Mouse (Mus musculus) B cell, adult 2 months (primary cell): ENCODE results near the gene Pafah1b3.
A peak's percentile ranks its signal among the peaks of the same experiment; 100 is the strongest.
"Not testable (repeated sequence)": the region's sequence is repeated elsewhere in the genome, so short reads cannot be mapped to it uniquely, and the experiment has no call there.

Experiments
- DNase-seq, 2 experiments: peaks; one replicate each; pipeline ENCODE4 v3.0.0; 2022

Pafah1b3 gene

GRCm38 (mm10) chr7:25297454-25298325, at the start of gene Pafah1b3:
Gene Pafah1b3 (minus strand): TSS chr7:25297986.
- DNase-seq, result peak; percentile 67 to 69

- no peak for DNase-seq
These were observed 43.4 kb upstream of the Pafah1b3 start for GRCm38 (mm10) chr7:25341000-25341784.

GRCm38 (mm10) chr7:25339329-25339728, 41.5 kb upstream of the Pafah1b3 start:
- DNase-seq, result no peak

- DNase-seq, result no peak
These were observed 36.7 kb upstream of the Pafah1b3 start for GRCm38 (mm10) chr7:25334472-25334871.

GRCm38 (mm10) chr7:25333596-25334307, 36.0 kb upstream of the Pafah1b3 start:
- DNase-seq, result peak; percentile 82 to 83

- no peak for DNase-seq
These were observed 28.4 kb upstream of the Pafah1b3 start for GRCm38 (mm10) chr7:25326233-25326632.

- DNase-seq, result not testable (repeated sequence)
These were observed 27.6 kb upstream of the Pafah1b3 start for GRCm38 (mm10) chr7:25325431-25325830.

GRCm38 (mm10) chr7:25323219-25323618, 25.4 kb upstream of the Pafah1b3 start:
- DNase-seq, result no peak

- no peak for DNase-seq
These were observed 24.3 kb upstream of the Pafah1b3 start for GRCm38 (mm10) chr7:25322058-25322484.

- no peak for DNase-seq
These were observed 19.7 kb upstream of the Pafah1b3 start for GRCm38 (mm10) chr7:25317446-25317999.

GRCm38 (mm10) chr7:25316532-25317445, 19.0 kb upstream of the Pafah1b3 start, which contains the start of gene Megf8:
Gene Megf8 (plus strand): TSS chr7:25317164.
- peak; percentile 90 to 92 for DNase-seq

GRCm38 (mm10) chr7:25315306-25316041, 17.7 kb upstream of the Pafah1b3 start:
- DNase-seq, result peak; percentile 31 to 34

- DNase-seq, result no peak
These were observed 17.0 kb upstream of the Pafah1b3 start for GRCm38 (mm10) chr7:25314606-25315305.

- no peak for DNase-seq
These were observed 15.5 kb upstream of the Pafah1b3 start for GRCm38 (mm10) chr7:25313325-25313724.

GRCm38 (mm10) chr7:25311193-25311592, 13.4 kb upstream of the Pafah1b3 start:
- DNase-seq, result no peak

- no peak for DNase-seq
These were observed 11.6 kb upstream of the Pafah1b3 start for GRCm38 (mm10) chr7:25309425-25309824.

GRCm38 (mm10) chr7:25308702-25309318, 11.0 kb upstream of the Pafah1b3 start:
- no peak for DNase-seq

GRCm38 (mm10) chr7:25306614-25306996, 8.8 kb upstream of the Pafah1b3 start:
- no peak for DNase-seq

GRCm38 (mm10) chr7:25305956-25306613, 8.3 kb upstream of the Pafah1b3 start, which contains the start of gene Tmem145:
Gene Tmem145 (plus strand): TSS chr7:25306106.
- peak; percentile 71 to 74 for DNase-seq
